Mouse (Mus musculus) megakaryocyte progenitor cell, adult 5-6 weeks (primary cell): ENCODE measurements around the gene Kri1. TPM values are rescaled to one million over a fixed set of nuclear protein-coding genes. Genes with fewer than 3 reads are reported as not detected.
"Not testable (repeated sequence)": the region's sequence is repeated elsewhere in the genome, so short reads cannot be mapped to it uniquely, and the experiment has no call there.

Experiments used
- ATAC-seq: replicated peaks from 2 replicates; pipeline ENCODE4 v1.8.0; 2016; ENCODE audit warnings: mild to moderate bottlenecking, moderate TSS enrichment, inconsistent platforms; ENCODE audit not compliant: poor library complexity
- total RNA-seq, 2 experiments: library from RNA; stranded (forward) in 1 of 2; stranded (reverse) in 1 of 2; fragments of 157-497, 149-512 nt in 1 of 2; fragments of 200-1000 nt in 1 of 2; gene quantifications; 2 replicates each; pipeline versions ENCODE4 v1.2.3 to v1.2.4; 2015 to 2017

Kri1 gene
- total RNA-seq, 2 experiments from 2014 or later, result 38.8 to 83.1 TPM

- ATAC-seq, result peak; percentile 42
Observed at GRCm38 (mm10) chr9:21316696-21317095, 28.9 kb upstream of the Kri1 start.

DNA sequence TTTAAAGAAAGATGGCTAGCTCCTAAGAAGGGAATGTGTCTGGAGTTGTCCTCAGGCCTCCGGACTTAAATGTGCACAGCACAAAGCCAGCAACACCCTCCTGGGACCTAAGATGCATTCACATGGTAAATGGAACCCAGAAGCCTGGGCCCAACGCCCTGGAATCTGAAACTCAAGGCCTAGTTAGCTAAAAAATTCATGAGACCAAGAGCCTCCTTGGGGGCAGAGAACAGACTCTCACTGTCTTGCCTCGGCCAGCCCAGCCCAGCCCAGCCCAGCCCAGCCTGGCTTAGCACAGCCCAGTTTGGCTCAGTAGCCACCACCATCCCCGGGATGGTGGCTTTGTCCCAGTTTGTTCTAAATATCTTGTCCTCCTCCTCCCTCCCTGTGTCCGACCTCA, 27.7 kb upstream of the Kri1 start:
- ATAC-seq, result no peak

DNA sequence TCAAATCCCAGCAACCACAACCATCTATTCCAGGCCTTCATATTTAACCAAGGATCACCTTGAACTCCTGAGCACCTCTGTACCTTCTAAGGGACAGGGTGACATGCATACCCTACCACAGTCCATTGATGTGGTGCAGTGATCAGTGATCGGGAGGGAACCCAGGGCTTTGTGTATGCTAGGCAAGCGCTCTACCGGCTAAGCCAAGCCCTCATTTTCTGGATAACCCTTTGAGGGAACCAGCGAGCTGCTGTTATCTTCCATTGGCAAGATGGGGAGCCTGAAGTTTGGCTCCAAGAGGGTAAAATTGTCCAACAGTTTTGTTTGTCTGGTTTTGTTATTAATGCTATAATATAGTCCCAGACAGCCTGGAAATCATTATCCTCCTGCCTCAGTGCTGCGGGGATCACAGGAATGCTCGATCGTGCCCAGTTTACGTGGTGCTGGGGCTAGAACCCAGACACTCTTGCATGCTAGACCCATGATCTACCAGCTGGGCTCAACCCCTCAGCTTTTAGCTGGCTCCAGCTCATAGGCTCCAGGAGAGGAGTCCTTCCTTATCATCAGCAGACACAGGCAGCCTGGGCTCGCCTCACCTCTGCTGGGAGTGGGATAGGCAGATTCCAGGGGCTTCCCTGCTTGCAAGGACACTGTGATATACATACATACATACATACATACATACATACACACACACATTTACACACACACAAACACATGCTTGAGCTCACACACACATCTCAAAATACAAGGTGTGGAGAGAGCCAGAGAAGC, 26.8 kb upstream of the Kri1 start:
- peak; percentile 32; the same call in 1 of the 2 replicates for ATAC-seq

- peak; percentile 85 for ATAC-seq
Observed at GRCm38 (mm10) chr9:21313394-21313793, 25.6 kb upstream of the Kri1 start.

- ATAC-seq, result no peak
Observed at GRCm38 (mm10) chr9:21312134-21312533, 24.4 kb upstream of the Kri1 start, which contains the start of gene Ap1m2. Gene Ap1m2 (minus strand): TSS chr9:21312337.

DNA sequence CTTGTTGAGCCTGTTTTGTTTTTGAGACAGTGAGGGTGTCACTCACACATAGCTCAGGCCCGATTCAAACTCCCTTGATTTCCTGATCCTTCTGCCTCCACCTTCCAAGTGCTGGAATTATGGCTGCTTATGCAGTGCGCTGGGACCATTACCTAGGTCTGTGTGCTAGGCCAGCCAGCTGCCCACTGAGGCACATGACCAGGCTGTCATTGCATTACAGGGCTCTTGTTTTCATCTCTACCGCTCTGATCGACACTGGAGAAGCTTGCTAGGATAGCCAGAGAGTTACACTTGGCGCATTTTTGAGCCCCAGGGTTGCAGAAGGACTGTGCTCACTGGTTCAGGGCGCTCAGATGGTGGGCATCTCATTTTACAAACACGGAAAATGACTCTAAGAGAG, 23.9 kb upstream of the Kri1 start:
- no peak for ATAC-seq

GRCm38 (mm10) chr9:21309150-21309741, 21.5 kb upstream of the Kri1 start:
- peak; percentile 72 for ATAC-seq

DNA sequence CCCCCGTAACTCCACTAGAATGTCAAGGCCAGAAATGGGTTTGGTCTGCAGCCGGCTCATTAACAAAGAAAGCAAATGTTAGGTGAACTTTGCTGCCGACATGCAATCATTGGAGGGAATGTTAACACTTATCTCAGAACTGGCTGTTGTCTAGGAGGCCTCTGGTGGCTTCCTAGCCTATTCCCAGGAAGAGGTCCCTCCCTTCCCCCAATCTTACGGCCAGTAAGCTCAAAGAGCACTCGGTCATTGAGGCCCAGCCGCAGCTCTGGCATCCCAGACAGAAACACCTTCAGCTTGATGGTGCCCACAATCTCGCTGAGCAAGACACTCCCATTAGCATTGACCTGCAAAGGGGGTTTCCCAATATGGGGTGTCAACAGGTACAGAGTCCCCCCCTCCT, 17.3 kb upstream of the Kri1 start:
- no peak for ATAC-seq

DNA sequence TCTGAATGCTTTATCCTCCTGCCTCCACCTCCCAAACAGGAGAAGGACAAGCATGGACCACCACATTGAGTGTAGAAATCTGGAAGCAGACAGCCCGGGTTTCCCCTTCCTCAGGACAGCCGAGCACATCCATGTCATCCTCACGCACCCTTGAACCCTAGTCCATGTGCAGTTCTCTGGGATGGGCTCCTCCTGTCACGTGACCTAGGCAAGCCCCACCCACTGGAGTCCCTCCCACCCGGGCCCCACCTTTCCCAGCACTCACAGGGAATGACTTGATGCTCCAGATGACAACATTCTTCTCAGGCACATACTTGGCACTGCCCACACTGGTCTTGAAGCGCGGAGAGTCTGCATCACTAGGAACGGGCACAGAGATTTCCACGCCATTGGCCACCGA, 11.2 kb upstream of the Kri1 start:
- ATAC-seq, result no peak

DNA sequence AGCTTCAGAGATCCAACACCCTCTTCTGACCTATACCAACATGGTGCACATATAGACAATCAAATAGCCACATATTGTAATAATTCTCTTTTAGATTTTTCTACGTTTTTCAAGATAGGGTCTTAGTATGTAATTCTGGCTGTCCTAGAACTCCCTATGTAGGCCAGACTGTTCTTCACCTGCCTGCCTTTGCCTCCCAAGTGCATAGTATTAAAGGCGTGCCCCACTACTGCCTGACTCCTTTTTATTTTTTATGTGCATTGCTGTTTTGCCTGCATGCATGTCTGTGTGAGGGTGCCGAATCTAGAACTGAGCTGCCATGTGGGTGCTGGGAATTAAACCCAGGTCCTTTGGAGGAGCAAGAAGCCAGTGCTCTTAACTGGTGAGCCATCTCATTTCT, 4.5 kb upstream of the Kri1 start:
- no peak for ATAC-seq

DNA sequence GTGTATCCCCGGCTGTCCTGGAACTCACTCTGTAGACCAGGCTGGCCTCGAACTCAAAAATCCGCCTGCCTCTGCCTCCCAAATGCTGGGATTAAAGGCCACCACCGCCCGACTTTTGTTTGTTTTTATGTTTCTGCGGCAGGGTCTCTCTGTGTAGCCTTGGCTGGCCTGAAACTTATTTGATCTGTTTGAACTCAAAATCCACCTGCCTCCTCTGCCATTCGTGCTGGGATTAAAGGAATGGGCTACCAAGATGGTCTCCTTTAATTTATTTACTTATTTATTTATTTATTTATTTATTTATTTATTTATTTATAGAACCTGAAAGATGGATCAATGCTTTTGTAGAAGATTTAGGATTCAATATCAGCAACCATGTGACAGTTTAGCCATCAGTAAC, 4.1 kb upstream of the Kri1 start:
- ATAC-seq, result not testable (repeated sequence)

- ATAC-seq, result peak; percentile 65
Observed at GRCm38 (mm10) chr9:21291022-21291787, 3.4 kb upstream of the Kri1 start, which contains the start of gene Cdkn2d. Gene Cdkn2d (minus strand): TSS chr9:21291407.

GRCm38 (mm10) chr9:21290589-21290988, 2.8 kb upstream of the Kri1 start:
- ATAC-seq, result peak; percentile 1

GRCm38 (mm10) chr9:21289337-21289671, 1.5 kb upstream of the Kri1 start:
- no peak for ATAC-seq

- ATAC-seq, result no peak
Observed at GRCm38 (mm10) chr9:21288404-21289336, 901 bp upstream of the Kri1 start.

DNA sequence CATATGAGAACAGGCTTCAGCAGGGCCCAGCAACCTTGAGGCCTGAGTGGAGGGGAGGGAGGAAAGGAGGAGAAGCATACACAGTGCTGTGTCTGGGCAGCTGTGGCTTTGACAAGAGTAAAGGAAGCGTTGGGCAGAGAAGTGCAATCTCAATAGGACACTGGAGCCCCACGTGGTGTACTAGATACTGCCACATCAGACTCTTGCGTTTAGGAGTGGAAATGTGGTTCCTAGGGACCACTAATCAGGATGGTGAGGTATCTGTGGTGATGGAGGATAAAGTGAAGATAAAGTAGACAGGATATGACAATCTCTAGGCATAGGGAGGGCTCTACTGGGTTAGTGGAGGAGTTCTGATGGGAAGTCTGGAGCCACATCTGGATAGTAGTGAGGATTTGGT, 1.0 kb downstream of the Kri1 start:
- ATAC-seq, result peak; percentile 5; the same call in 1 of the 2 replicates

- ATAC-seq, result no peak
Observed at GRCm38 (mm10) chr9:21283994-21284393, 3.8 kb downstream of the Kri1 start.

DNA sequence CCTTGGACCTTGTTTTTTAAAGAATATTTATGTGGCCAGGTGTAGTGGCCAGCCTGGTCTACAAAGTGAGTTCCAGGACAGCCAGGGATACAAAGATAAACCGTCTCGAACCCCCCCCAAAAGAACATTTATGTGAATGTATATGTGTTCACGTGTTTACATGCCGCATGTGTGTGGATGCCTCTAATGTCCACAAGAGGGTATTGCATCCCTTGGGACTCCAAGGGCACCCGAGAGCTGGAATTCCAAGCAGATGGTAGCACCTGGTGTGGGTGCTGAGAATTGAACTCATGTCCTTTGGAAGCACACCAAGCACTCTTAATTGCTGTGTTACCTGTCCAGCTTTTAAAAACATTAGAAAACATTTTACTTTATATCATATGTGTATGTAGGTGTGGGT, 4.2 kb downstream of the Kri1 start:
- ATAC-seq, result no peak

- no peak for ATAC-seq
Observed at GRCm38 (mm10) chr9:21277776-21278175, 10.0 kb downstream of the Kri1 start.

GRCm38 (mm10) chr9:21276307-21276706, 11.5 kb downstream of the Kri1 start:
- ATAC-seq, result no peak

GRCm38 (mm10) chr9:21275727-21276126, 12.0 kb downstream of the Kri1 start:
- ATAC-seq, result no peak
